Mouse (Mus musculus) heart, postnatal 0 days (tissue): ENCODE measurements around the gene Tex45.

ENCODE experiments used
- CTCF ChIP-seq: IDR thresholded peaks from 2 replicates; pipeline ENCODE4 v1.5.1; 2016; ENCODE audit warnings: antibody characterized with exemption, control low read depth, low read depth
- EP300 ChIP-seq: IDR thresholded peaks from 2 replicates; pipeline ENCODE4 v1.6.1; 2016; ENCODE audit warnings: antibody characterized with exemption, low read depth

DNA sequence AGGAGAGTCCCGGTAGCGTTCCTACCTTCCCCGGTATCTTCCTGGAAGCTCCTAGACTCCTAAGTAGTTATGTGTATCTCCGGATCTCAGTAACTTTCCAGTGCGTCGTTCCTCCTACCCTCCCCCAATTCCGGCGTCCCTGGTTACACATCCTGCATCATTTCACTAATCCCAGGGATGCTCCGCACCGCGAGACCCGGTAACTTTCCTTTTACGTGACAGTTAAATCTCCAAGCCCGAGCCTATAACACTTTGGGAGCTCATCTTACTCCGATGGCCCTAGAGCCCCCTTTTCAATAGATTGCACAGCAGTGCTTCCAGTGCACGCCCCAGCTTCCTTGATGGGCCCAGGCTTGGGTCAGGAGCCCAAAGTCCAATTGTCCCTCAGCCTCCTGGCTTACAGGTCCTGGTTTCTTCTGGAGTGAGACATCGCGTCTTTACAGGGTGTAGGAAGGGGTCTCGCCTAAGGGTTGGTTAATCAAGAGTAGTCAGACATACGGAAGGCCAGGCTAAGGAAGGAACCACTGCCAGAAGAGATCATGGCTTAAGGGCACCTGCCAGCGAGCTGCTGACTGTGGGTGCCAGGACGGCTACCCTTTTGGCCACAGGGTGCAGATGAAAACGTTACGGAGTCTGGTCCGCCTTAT lies 45.2 kb downstream of the Tex45 start:
- no peak for TF ChIP-seq CTCF
- no peak for TF ChIP-seq EP300
